Mouse (Mus musculus): ENCODE data around the gene Prkn. TPM values are rescaled to one million over a fixed set of nuclear protein-coding genes. Genes with fewer than 3 reads are reported as not detected.

Prkn gene
- polyA plus RNA-seq, 1 experiment: 0.58 TPM

- Histone ChIP-seq H3K4me3 (ENCODE audit: low read depth, low read length) (no peak overlapping the region), H3K4me1 (ENCODE audit: control insufficient read depth, insufficient read depth, insufficient read length, low read length) (peaks cover 3% of the 10 kb centered on the region; the same call in 1 of the 2 replicates), H3K27me3 (ENCODE audit: control insufficient read depth, insufficient read depth, low read length) (no peaks in the 10 kb centered on the region), H3K36me3 (ENCODE audit: control insufficient read depth, insufficient read depth, low read length) (no peaks in the 10 kb centered on the region), H3K27ac (ENCODE audit: insufficient read depth, low read depth, low read length) (no peak overlapping the region)
- TF ChIP-seq POLR2A (IDR thresholded peaks at IDR 0.05; ENCODE audit: low read depth, low read length): no peak
- TF ChIP-seq CTCF (IDR thresholded peaks at IDR 0.05; ENCODE audit: extremely low read depth, insufficient read length, insufficient replicate concordance, low read depth, low read length): no peak
- WGBS: 88% methylated on average over 5 of the region's 5 CpGs
Measured at GRCm38 (mm10) chr17:11607931-11608330, 767.7 kb downstream of the Prkn start.

GRCm38 (mm10) chr17:11611459-11611858 lies 771.3 kb downstream of the Prkn start:
- Histone ChIP-seq H3K4me1 (ENCODE audit: control insufficient read depth, insufficient read depth, insufficient read length, low read length) (peaks cover 3% of the 10 kb centered on the region; the same call in 1 of the 2 replicates), H3K27ac (ENCODE audit: insufficient read depth, low read depth, low read length) (no peak overlapping the region), H3K4me3 (ENCODE audit: low read depth, low read length) (no peak overlapping the region), H3K36me3 (ENCODE audit: control insufficient read depth, insufficient read depth, low read length) (no peaks in the 10 kb centered on the region), H3K27me3 (ENCODE audit: control insufficient read depth, insufficient read depth, low read length) (no peaks in the 10 kb centered on the region)
- peak; percentile 51; the same call in 1 of the 2 replicates for TF ChIP-seq CTCF (IDR thresholded peaks at IDR 0.05; ENCODE audit: extremely low read depth, insufficient read length, insufficient replicate concordance, low read depth, low read length)
- TF ChIP-seq POLR2A (IDR thresholded peaks at IDR 0.05; ENCODE audit: low read depth, low read length): no peak
- WGBS: 4% methylated on average over 7 of the region's 7 CpGs

DNA sequence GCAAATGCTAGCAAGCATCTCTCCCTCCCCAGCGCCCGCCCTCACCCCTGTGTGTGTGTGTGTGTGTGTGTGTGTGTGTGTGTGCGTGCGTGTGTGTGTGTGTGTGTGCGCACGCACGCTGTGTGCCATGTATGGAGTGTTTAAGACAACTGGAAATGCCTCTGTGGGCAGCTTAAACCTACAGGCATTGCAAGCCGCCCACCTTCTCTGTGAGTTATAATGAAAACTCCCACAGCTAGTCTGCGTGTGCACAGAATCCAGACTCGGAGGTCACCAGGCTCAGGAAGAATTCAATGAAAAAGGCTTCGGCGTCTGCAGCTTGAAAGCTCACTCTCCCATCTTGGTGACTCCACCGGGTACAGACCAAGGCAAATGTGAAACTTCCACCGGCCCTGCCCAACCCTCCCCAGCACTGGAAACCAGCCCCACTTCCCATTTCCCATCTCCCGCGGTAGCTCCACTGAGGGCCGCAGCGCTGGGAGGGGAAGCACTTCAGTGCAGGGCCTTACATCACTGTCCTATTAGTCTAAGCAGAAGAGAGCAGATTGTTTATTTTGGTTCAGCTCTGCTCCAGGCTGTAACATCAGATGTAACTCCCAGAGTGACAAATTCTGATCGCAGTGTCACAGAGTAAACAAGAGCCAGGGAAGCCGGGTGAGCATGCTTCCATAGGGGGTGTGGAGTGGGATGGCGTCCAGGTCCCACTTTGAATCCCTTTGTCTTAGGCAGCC lies 772.8 kb downstream of the Prkn start:
- no peaks in the 10 kb centered on the region for H3K36me3 ChIP-seq (ENCODE audit: control insufficient read depth, insufficient read depth, low read length)
- H3K4me3 ChIP-seq (ENCODE audit: low read depth, low read length): no peak overlapping the region
- peaks cover 3% of the 10 kb centered on the region; the same call in 1 of the 2 replicates for H3K4me1 ChIP-seq (ENCODE audit: control insufficient read depth, insufficient read depth, insufficient read length, low read length)
- no peak for TF ChIP-seq CTCF (IDR thresholded peaks at IDR 0.05; ENCODE audit: extremely low read depth, insufficient read length, insufficient replicate concordance, low read depth, low read length)
- TF ChIP-seq POLR2A (IDR thresholded peaks at IDR 0.05; ENCODE audit: low read depth, low read length): no peak
- H3K27ac ChIP-seq (ENCODE audit: insufficient read depth, low read depth, low read length): no peak overlapping the region
- H3K27me3 ChIP-seq (ENCODE audit: control insufficient read depth, insufficient read depth, low read length): no peaks in the 10 kb centered on the region
- WGBS: 60% methylated on average over 21 of the region's 21 CpGs

GRCm38 (mm10) chr17:11617552-11617951 lies 777.4 kb downstream of the Prkn start:
- H3K27me3 ChIP-seq (ENCODE audit: control insufficient read depth, insufficient read depth, low read length): no peaks in the 10 kb centered on the region
- no peak overlapping the region for H3K27ac ChIP-seq (ENCODE audit: insufficient read depth, low read depth, low read length)
- no peak overlapping the region for H3K4me3 ChIP-seq (ENCODE audit: low read depth, low read length)
- H3K4me1 ChIP-seq (ENCODE audit: control insufficient read depth, insufficient read depth, insufficient read length, low read length): no peaks in the 10 kb centered on the region
- H3K36me3 ChIP-seq (ENCODE audit: control insufficient read depth, insufficient read depth, low read length): no peaks in the 10 kb centered on the region
- TF ChIP-seq CTCF (IDR thresholded peaks at IDR 0.05; ENCODE audit: extremely low read depth, insufficient read length, insufficient replicate concordance, low read depth, low read length): no peak
- no peak for TF ChIP-seq POLR2A (IDR thresholded peaks at IDR 0.05; ENCODE audit: low read depth, low read length)
- 74% methylated on average over 2 of the region's 2 CpGs for WGBS

GRCm38 (mm10) chr17:11618886-11619590 lies 778.9 kb downstream of the Prkn start:
- Histone ChIP-seq H3K27me3 (ENCODE audit: control insufficient read depth, insufficient read depth, low read length) (no peaks in the 10 kb centered on the region), H3K4me3 (ENCODE audit: low read depth, low read length) (no peak overlapping the region), H3K27ac (ENCODE audit: insufficient read depth, low read depth, low read length) (no peak overlapping the region), H3K36me3 (ENCODE audit: control insufficient read depth, insufficient read depth, low read length) (no peaks in the 10 kb centered on the region), H3K4me1 (ENCODE audit: control insufficient read depth, insufficient read depth, insufficient read length, low read length) (no peaks in the 10 kb centered on the region)
- 80% methylated on average over 8 of the region's 8 CpGs for WGBS
- TF ChIP-seq CTCF (IDR thresholded peaks at IDR 0.05; ENCODE audit: extremely low read depth, insufficient read length, insufficient replicate concordance, low read depth, low read length) (no peak), POLR2A (IDR thresholded peaks at IDR 0.05; ENCODE audit: low read depth, low read length) (no peak)

DNA sequence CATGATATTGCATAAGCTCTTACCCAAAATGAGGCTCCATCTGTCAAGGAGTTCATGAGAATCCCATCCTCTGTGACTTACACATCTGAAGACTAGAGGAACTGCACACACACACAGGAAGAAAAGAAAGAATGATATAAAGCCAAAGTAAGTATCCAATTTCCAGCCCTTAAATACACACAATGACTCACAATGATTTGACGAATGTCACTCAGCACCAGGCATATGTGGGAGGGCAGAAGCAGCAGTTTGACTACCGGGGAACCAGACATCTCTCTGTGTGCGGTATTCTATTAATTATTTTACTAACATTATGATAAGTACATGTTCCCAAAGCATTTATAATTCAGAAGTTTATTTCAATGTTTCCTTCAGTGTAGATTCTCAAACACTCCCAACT lies 780.6 kb downstream of the Prkn start:
- Histone ChIP-seq H3K4me1 (ENCODE audit: control insufficient read depth, insufficient read depth, insufficient read length, low read length) (no peaks in the 10 kb centered on the region), H3K36me3 (ENCODE audit: control insufficient read depth, insufficient read depth, low read length) (no peaks in the 10 kb centered on the region), H3K27me3 (ENCODE audit: control insufficient read depth, insufficient read depth, low read length) (no peaks in the 10 kb centered on the region), H3K27ac (ENCODE audit: insufficient read depth, low read depth, low read length) (no peak overlapping the region), H3K4me3 (ENCODE audit: low read depth, low read length) (no peak overlapping the region)
- WGBS: 72% methylated on average over 3 of the region's 3 CpGs
- TF ChIP-seq POLR2A (IDR thresholded peaks at IDR 0.05; ENCODE audit: low read depth, low read length) (no peak), CTCF (IDR thresholded peaks at IDR 0.05; ENCODE audit: extremely low read depth, insufficient read length, insufficient replicate concordance, low read depth, low read length) (no peak)

- H3K4me3 ChIP-seq (ENCODE audit: low read depth, low read length): no peak overlapping the region
- no peaks in the 10 kb centered on the region for H3K36me3 ChIP-seq (ENCODE audit: control insufficient read depth, insufficient read depth, low read length)
- 47% methylated on average over 3 of the region's 3 CpGs for WGBS
- H3K27me3 ChIP-seq (ENCODE audit: control insufficient read depth, insufficient read depth, low read length): no peaks in the 10 kb centered on the region
- TF ChIP-seq POLR2A (IDR thresholded peaks at IDR 0.05; ENCODE audit: low read depth, low read length) (no peak), CTCF (IDR thresholded peaks at IDR 0.05; ENCODE audit: extremely low read depth, insufficient read length, insufficient replicate concordance, low read depth, low read length) (no peak)
- H3K27ac ChIP-seq (ENCODE audit: insufficient read depth, low read depth, low read length): no peak overlapping the region
- no peaks in the 10 kb centered on the region for H3K4me1 ChIP-seq (ENCODE audit: control insufficient read depth, insufficient read depth, insufficient read length, low read length)
Measured at GRCm38 (mm10) chr17:11621492-11621891, 781.3 kb downstream of the Prkn start.

Data from small intestine, adult 2 months (tissue).